Mouse (Mus musculus) cerebellum, adult 9-10 months (tissue): ENCODE results near the gene Serpina3f.

ENCODE experiments used
- DNase-seq: peaks from one replicate; pipeline ENCODE4 v3.0.0; 2022

Gene Serpina3f

GRCm38 (mm10) chr12:104261041-104261440 is 46.7 kb downstream of the Serpina3f start:
- no peak for DNase-seq

- DNase-seq = no peak
Observed at GRCm38 (mm10) chr12:104262863-104263262, 48.5 kb downstream of the Serpina3f start, which contains the start of gene Serpina3i. Serpina3i (plus strand) TSS chr12:104263122.

GRCm38 (mm10) chr12:104266374-104266773 is 52.0 kb downstream of the Serpina3f start:
- no peak for DNase-seq
